Mouse (Mus musculus) olfactory bulb, adult 2 months (tissue): ENCODE results near the gene Gm42372. TPM values are rescaled to one million over a fixed set of nuclear protein-coding genes. Genes with fewer than 3 reads are reported as not detected.

Experiments
- H3K27ac ChIP-seq: fragments of 200-500 bp; 2 replicates; pipeline ENCODE4 v1.5.1; 2012; ENCODE audit warnings: low read depth, low read length; ENCODE audit not compliant: insufficient read depth
- H3K4me1 ChIP-seq: fragments of 200-500 bp; 2 replicates; pipeline ENCODE4 v1.6.1; 2012; ENCODE audit warnings: low read length; ENCODE audit not compliant: control insufficient read depth, insufficient read depth
- H3K4me3 ChIP-seq: fragments of 200-500 bp; 2 replicates; pipeline ENCODE4 v1.5.1; 2012; ENCODE audit warnings: mild to moderate bottlenecking, low read depth, low read length, moderate library complexity; ENCODE audit not compliant: insufficient read depth
- CTCF ChIP-seq: fragments of 200-500 bp; IDR thresholded peaks from 2 replicates; pipeline ENCODE4 v1.5.1; 2012; ENCODE audit warnings: low read depth, mild to moderate bottlenecking, low read length, moderate library complexity; ENCODE audit not compliant: insufficient read depth
- POLR2A ChIP-seq: fragments of 200-500 bp; IDR thresholded peaks from 2 replicates; pipeline ENCODE4 v1.6.1; 2012; ENCODE audit warnings: mild to moderate bottlenecking, low read depth, low read length, moderate library complexity; ENCODE audit not compliant: insufficient read depth
- WGBS: fragments of 180-500 bp; shearing (Covaris S2); methylation state at CpG from one replicate; pipeline ENCODE4 v1.1.7; 2018; 5-methylcytosine and 5-hydroxymethylcytosine counted together
- polyA plus RNA-seq: library from polyadenylated mRNA; stranded (reverse); fragments of >200 nt; gene quantifications from 2 replicates; pipeline ENCODE4 v1.2.4, GENCODE M21; 2012; ENCODE audit warnings: low replicate concordance; ENCODE audit not compliant: missing spikeins, insufficient read depth, insufficient read length

Gm42372 gene
- not detected in 2 replicates for polyA plus RNA-seq

- no peak for TF ChIP-seq CTCF
- 0 out of 2 replicates have a peak, but pooled peaks have one; percentile 19 for TF ChIP-seq POLR2A
Observed at GRCm38 (mm10) chr7:16982859-16983568, at the start of gene Gm42372. TSS of gene Gm42372 (plus strand) at chr7:16983086.

DNA sequence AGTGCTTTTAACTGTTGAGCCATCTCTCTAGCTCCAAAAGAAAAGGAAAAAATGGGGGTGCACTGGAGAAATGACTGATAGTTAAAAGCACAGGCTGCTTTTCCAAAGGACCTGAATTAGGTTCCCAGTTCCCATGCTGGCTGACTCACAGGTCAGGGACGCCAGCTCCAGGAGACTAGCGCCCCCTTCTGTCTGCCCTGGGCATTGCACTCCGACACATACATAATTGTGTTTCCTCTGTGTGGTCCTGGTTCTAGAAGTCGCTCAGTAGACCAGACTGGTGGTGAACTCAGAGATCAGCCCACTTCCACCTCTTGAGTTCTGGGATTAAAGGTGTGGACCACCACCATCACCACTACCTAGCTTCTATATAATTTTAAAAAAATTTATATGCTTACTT lies 45.6 kb upstream of the Gm42372 start:
- WGBS, result 55% methylated on average over 4 of the region's 4 CpGs
- H3K4me3 ChIP-seq, result no peak overlapping the region
- peaks cover 33% of the 10 kb centered on the region for H3K4me1 ChIP-seq
- H3K27ac ChIP-seq, result no peak overlapping the region
- TF ChIP-seq POLR2A (no peak), CTCF (peak; percentile 70; the same call in 1 of the 2 replicates)

More at GRCm38 (mm10) chr7:16982859-16983568, at the start of gene Gm42372:
- WGBS, result 16% methylated on average over 26 of the region's 26 CpGs
- Histone ChIP-seq H3K27ac (peak within 1 kb of the TSS; percentile 93), H3K4me1 (peaks cover 28% of the 10 kb centered on the region), H3K4me3 (peak within 1 kb of the TSS; percentile 62)

DNA sequence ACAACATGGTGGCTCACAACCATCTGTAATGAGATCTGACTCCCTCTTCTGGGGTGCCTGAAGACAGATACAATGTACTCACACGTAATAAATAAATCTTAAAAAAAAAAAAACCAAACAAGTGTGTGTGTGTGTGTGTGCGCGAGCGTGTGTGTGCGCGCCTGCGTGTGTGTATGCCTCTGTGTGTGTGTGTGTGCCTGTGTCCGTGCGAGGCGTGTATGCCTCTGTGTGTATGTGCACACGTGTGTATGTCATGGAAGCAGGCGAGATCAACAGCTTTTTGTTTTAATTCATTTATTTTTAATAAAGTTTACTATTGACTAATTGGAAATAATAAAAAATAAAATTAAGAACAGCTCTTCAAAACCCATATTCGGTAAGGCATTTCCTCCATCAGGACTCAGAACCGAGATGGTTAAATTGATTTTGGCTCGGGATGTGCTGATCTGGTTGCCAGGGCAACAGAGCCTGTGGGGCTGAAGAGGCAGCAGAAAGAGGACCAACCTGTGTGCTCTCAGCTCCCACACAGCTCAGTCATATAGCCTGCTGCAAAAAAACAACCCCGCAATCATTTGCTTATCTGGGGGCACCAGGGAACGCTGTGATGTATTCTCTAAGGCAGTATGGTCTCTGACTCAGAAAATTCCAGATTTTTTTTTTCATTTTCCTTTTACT lies 44.6 kb upstream of the Gm42372 start:
- WGBS, result 36% methylated on average over 17 of the region's 17 CpGs
- peaks cover 31% of the 10 kb centered on the region for H3K4me1 ChIP-seq

DNA sequence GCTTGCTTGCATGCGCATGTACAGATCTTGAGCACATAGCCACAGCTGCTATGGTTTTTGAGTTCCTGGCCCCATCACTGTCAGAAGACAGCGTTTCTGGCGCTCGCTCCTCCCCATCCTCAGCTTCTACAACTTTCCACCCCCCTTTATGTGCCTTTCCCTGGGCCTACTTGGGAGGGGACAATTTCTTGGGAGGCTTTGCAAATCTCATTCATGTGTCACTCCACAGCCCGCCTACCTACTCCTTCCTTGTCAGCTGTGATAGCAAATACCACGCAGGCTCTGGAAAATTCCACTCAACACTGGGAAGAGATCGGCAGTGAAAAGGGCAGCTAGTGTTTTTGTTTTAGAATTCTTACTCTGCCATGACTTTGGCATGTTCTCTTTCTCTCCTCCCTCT lies 42.6 kb upstream of the Gm42372 start:
- 21% methylated on average over 7 of the region's 7 CpGs for WGBS
- Histone ChIP-seq H3K4me1 (peaks cover 38% of the 10 kb centered on the region), H3K4me3 (no peak overlapping the region), H3K27ac (peak overlapping the region; percentile 98)
- TF ChIP-seq CTCF (no peak), POLR2A (no peak)

More for the DNA sequence above, 44.6 kb upstream of the Gm42372 start:
- Histone ChIP-seq H3K27ac (peak overlapping the region; percentile 98), H3K4me3 (no peak overlapping the region)
- TF ChIP-seq POLR2A, result no peak
- TF ChIP-seq CTCF, result no peak

DNA sequence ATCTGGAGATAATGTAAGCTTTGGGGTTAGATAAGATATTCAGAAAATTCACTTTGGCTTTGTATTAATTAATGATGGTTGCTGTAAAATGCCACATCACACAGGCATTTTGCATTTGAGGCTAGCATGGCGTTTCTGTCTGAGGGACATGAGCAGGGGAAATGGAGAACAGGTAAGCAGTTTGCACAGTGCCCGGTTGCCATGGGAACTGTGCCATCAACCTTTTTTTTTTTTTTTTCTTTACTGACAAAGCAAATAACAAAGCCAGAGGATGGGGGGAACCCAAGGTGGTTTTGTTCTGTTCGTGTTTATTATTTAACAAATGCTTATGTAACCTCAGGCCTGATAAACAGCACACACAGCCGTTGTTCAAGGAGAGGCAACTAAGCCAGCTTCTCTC lies 40.0 kb upstream of the Gm42372 start:
- Histone ChIP-seq H3K27ac (peak overlapping the region; percentile 95), H3K4me3 (no peak overlapping the region), H3K4me1 (peaks cover 47% of the 10 kb centered on the region)
- TF ChIP-seq POLR2A, result no peak
- TF ChIP-seq CTCF, result no peak
- 33% methylated on average over 4 of the region's 4 CpGs for WGBS

GRCm38 (mm10) chr7:16944061-16944807 lies 38.7 kb upstream of the Gm42372 start, which contains the start of gene Pnmal2:
TSS of gene Pnmal2 (plus strand) at chr7:16944682.
- 8% methylated on average over 36 of the region's 36 CpGs for WGBS

DNA sequence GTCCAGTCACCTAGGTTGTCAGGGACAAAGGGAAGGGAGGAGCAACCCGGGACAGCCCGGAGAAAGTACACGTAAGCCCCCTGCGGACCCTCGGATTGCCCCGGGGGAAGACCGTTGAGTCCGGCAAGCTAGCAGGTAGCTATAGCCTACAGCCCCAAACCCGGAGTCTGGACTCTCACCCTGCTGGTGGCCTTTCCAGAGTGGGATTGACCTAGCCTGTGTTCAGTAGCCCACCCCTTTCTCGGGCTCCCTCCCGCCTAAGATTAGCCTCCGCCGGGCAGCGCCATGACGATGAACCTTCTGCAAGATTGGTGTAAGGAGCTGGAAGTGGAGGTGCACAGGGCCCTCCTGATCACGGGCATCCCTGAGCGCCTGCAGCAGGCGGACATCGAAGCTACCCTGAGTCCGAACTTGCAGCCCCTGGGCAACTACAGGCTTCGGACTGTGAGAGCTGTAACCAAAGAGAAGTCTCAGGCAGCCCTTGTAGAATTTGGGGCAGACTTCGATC lies 38.0 kb upstream of the Gm42372 start:
- peak overlapping the region; percentile 99 for H3K27ac ChIP-seq
- WGBS, result 3% methylated on average over 22 of the region's 22 CpGs
- H3K4me3 ChIP-seq, result peak overlapping the region; percentile 97
- TF ChIP-seq POLR2A (no peak), CTCF (no peak)
- peaks cover 54% of the 10 kb centered on the region for H3K4me1 ChIP-seq

More at GRCm38 (mm10) chr7:16944061-16944807, 38.7 kb upstream of the Gm42372 start, which contains the start of gene Pnmal2:
- TF ChIP-seq CTCF, result no peak
- peak; percentile 98 for TF ChIP-seq POLR2A
- Histone ChIP-seq H3K4me3 (peak within 1 kb of the TSS; percentile 97), H3K27ac (peak within 1 kb of the TSS; percentile 99), H3K4me1 (peaks cover 53% of the 10 kb centered on the region)

DNA sequence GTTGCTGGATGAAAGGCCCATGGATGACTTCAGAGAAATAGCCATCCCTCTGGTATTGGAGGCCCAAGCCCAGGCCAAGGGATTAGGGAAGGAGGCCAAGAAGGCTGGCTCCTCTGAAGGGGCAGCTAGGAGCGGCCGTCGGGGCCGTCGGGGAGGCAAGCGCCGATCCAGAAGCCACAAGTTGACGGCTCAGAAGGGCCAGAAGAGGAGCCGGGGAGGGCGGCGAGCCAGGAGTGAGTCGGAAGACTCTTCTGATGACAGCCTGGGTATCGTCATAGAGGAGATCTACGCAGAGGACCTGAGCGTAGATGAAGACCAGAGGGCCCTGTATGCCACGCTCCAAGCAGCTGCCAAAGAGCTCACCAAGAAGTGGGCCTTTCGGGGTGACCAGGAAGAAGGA lies 37.5 kb upstream of the Gm42372 start:
- TF ChIP-seq POLR2A (no peak), CTCF (no peak)
- WGBS, result 15% methylated on average over 17 of the region's 17 CpGs
- Histone ChIP-seq H3K27ac (peak overlapping the region; percentile 99), H3K4me1 (peaks cover 53% of the 10 kb centered on the region), H3K4me3 (peak overlapping the region; percentile 97)
